Mouse (Mus musculus) brain, embryonic 18.5 days (tissue): ENCODE measurements around the gene P4hb.
"Not testable (repeated sequence)": the region's sequence is repeated elsewhere in the genome, so short reads cannot be mapped to it uniquely, and the experiment has no call there.

ENCODE experiments used
- DNase-seq: peaks from one replicate; pipeline ENCODE4 v3.0.0-alpha.2; 2012; ENCODE audit warnings: low read depth, low spot score

Gene P4hb

DNA sequence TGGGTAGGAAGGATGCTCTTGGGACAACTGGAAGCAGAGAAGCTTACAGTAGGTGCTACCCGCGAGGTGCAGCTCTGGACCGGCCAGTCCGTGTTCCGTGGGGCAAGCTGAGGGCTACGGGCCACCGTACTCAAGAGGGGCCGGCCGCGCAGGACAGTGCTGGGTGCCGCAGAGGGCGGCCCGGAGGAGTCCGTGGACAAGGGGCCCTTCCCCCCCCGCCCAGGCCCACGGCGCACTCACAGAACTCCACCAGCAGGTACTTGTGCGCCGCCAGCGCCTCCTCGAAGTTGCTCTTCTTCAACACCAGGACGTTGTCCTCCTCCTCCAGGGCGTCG lies 669 bp downstream of the P4hb start:
- DNase-seq: no peak

DNA sequence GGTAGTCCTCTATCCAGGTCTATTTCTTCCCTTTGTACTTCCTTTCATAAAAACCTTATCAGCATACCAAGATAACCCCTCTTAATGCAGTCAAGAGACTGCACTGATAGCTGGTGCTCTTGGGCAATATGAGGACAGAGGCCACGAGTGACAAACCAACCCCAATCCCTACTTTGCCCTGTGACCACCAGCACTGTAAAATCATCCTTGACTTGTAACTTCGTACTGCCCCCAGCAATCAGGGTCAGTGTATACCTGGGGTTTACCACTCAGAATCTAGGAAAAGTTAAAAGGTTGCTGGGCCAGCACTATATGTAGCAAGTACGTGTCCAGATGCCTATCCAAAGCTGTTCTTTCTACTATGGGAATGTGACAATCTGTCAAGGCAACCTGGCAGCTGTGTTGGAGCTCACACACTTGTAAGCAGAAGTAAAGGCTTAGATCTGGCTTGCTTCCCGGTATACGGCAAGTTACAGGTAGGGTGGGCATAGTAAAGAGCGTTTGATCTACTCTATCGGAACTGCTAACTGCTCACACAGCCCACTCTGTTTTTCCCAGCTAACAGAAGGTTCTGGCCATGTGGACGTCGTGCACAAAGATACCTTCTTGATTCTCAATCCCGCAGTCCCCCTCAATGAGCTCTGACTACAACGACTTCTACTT lies 1.2 kb downstream of the P4hb start:
- no peak for DNase-seq

DNA sequence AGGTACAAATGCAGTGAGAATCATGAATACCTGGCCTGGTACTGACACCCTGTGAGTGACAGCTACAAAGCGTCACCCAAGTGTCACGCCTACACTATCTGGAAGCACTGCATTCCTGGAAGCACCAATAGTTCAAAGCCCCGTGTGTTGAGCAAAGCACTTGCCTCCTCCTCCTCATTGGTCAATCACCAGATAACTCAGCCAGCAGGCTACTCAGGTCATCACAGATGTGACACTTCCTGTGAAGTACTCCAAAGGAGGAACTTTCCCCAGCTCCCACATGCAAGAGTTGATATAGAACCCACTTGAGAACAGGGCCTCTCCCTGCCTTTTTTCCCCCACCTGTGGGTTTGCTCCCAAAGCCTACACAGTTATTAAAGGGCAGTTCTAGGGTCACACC lies 1.9 kb downstream of the P4hb start:
- no peak for DNase-seq

DNA sequence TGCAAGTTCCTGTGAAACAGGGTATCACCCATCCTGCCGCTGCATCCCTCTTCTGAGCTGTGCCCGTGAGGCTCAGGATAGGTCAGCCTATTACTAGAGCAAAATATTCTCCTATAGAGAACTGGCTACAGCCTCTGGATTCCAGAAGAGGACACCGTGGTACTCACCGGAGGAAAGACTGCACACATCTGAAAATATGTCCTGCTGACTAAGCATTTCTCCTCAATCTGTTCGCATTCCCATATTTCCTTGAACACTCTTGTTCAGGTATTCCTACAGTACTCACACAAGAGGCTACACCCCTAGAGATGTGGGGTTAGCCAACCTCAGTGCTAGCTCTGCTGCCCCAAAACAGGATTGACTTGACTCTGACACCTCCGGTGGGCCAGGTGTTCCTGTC lies 4.7 kb downstream of the P4hb start:
- no peak for DNase-seq

DNA sequence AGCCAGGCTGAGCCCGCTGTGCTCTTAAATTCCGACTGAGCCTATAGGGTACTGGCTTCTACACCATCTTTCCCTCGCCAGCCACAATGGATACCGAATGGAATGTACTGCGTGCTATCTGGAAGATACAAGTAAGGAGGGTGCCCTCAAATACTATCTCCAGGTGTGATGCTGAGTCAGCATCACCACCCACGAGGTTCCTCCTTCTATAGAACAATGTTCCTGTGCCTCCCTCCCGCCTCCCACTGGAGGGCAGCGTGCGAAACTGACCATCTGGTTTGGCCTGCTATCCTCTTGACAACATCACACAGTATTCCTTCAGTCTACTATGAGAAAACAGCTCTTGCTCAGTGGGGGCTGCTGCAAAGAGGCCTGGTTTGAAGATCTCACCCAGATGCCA lies 7.9 kb downstream of the P4hb start:
- no peak for DNase-seq

DNA sequence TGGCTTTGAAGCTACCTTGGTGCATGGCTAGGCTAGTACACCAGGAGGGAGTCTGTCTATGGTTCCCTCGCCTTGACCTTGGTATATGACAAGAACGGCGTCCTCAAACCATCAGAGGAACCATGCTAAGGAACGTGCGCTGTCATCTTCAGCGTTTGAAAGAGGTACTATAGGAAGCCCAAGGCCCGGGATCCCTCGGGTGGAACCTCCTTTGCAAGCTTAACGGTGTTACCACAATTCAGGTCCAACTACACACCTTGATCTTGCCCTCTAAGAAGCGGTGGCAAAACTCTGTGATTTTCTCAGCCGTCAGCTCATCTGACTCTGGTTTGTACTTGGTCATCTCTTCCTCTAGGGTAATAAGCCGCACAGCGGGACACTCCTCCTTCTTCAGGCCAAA lies 10.1 kb downstream of the P4hb start:
- no peak for DNase-seq

DNA sequence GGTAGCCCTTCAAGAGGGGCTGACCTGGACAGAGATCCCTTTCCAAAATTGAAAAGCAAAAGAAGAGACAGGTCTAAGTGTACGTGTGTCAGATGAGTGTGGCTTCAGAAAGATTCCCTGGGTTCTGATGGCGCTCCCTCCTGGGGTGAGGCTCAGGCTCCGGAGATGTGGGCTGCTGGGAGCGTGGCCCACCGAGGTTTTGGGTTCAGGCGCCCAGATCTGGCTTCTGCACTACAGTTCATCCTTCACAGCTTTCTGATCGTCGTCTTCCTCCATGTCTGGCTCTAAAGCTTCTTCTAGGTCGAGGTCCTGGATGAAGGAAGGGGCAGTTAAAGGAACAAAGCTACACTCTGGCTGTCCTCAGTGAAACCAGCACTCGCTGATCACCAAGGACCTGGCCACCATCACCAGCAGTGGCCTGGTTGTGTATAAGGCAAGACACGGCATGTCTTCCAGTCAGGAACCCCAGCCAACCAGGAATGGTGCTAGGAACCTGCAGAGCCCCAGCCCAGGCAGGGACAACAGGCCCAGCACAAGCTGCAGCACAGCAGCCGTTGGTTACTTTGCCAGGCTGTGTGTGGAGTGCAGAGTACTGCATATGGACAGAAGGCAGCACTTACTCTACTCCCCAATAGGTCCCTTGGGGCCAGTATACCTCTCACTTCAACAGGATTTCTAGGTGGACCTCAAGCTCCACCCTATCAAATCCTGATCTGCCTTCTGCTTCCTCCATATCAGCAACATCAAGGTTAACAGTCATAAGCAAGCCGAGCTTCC lies 11.9 kb downstream of the P4hb start:
- no peak for DNase-seq

DNA sequence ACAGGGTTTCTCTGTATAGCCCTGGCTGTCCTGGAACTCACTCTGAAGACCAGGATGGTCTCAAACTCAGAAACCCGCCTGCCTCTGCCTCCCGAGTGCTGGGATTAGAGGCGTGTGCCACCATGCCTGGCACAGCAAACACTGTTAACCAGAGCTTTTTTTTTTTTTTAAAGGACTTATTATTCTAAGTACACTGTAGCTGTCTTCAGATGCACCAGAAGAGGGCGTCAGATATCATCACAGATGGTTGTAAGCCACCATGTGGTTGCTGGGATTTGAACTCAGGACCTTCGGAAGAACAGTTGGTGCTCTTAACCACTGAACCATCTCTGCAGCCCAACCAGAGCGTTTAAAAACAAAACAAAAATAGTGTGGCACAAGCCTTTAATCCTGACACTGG lies 14.2 kb downstream of the P4hb start:
- not testable (repeated sequence) for DNase-seq

DNA sequence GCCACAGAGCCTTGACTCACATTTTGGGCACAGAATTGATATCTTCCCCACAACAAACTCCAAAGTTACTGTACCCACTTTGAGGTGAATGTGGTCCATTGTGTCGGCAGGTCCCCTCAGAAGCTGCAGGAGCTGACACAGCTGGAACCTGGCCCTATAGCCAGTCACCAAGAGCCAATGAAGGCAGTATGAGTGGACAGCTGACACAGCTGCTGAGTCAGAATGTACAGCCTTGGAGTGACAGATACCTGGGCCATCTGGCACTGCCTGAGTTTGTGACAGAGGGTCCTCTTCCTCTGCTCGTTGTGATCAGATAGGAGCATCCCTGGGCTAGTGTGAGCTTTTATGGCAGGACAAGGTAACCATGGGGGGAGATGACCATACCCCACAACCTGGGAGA lies 17.8 kb downstream of the P4hb start:
- no peak for DNase-seq

DNA sequence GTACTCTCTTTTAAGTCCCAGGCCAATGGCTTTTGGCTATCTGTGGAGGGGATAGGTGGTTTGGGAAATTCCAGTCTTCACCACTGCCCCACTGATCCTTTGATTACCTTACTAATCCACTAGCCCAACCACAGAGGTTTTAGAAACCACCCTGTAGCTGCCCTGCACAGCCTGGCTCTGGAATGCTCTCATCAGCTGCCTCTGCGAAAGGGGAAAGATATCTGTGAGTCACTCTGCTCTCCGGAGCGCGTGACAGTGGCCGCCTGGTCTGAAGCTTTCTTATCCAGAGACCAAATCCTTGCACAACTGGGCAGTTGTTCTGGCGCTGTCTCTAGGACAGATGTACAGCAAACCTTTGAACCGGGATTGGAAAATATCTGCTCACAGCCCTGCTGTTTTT lies 18.2 kb downstream of the P4hb start:
- no peak for DNase-seq

DNA sequence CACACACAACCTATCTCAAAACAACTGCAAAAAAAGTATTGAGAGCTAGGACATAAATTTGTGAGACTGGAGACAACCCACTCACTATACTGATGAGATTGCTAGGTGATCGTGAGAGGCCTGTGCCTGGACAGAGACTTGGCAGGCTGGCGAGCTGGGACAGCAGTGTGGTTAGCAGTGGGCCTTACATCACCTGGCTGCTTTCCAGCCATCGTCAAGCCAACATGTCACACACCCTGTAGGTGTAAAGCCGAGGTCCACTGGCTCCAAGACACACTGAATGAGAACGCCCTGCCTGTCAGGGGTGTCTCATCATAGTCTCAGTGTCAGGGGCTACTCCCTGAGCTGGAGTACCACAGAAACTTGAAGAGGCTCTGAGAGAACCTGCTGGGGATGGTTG lies 20.3 kb downstream of the P4hb start:
- no peak for DNase-seq

DNA sequence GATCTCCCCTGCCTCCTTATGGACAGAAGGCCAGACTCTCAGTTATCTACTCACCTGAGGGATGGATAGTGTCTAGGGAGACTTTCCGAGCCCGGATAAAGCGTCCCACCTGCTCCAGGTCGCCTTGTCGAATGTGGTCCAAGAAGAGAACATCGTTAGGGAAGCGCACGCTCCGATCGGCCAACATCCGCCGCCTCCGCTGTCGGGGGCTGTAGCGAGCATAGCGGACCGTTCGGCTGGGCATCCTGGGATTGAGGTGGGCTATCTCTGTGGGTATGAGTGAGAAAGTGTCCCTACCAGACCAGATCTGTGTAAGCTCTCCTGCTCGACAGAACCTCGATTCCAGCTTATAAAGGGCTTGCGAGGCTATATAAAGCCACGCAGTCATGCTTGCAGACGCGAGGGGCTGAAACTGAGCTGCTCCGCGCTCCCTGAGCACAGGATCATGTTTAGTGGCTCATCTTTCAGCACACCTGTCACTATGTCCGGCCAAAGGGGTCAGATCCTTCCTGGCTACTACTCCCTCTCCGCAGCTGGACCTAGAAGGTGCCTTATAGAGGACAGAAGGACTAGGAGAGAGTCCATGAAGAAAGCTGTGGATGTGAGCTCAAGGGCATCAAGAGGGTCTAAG lies 22.1 kb downstream of the P4hb start, which contains the start of gene Ppp1r27:
Ppp1r27 (minus strand) TSS at position 323 of the 631 bp plus-strand sequence.
- no peak for DNase-seq

DNA sequence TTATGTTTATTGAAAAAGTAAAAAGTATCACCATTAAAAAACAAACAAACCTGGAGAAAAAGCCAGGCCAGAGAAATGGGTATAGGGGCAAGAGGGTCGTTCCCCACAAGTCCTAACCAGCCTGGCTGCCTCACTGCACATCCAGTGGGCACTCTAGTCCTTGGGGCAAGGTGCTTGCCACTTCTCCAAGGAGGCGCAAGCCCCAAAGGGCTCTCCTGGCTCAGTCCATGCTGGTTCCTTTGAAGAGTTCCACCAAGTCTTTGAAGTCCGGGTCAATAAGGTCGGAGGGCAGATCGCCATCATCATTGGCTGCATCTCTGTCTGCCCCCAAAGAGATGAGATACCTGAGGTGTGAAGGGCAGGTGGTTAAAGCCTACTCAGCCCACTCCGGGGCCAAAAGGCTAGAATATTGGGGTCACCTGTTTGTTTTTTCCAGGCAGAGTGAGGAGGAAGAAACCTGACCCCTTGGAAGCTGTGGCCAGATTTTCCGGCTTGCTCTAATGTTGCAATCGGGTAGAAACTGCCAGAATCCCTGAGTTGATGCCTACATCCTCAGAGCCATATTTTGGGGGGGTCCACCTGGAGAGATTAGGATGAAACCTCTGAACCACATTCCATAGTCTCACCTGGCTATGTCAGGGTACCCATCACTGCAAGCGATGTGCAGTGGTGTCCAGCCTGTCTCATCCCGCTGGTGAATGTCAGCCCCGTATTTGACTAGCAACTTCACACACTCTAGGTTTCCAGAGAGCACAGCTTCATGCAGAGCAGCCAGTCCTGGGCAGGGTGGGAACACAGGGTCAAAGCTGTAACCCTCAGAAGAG lies 22.9 kb downstream of the P4hb start:
- no peak for DNase-seq

DNA sequence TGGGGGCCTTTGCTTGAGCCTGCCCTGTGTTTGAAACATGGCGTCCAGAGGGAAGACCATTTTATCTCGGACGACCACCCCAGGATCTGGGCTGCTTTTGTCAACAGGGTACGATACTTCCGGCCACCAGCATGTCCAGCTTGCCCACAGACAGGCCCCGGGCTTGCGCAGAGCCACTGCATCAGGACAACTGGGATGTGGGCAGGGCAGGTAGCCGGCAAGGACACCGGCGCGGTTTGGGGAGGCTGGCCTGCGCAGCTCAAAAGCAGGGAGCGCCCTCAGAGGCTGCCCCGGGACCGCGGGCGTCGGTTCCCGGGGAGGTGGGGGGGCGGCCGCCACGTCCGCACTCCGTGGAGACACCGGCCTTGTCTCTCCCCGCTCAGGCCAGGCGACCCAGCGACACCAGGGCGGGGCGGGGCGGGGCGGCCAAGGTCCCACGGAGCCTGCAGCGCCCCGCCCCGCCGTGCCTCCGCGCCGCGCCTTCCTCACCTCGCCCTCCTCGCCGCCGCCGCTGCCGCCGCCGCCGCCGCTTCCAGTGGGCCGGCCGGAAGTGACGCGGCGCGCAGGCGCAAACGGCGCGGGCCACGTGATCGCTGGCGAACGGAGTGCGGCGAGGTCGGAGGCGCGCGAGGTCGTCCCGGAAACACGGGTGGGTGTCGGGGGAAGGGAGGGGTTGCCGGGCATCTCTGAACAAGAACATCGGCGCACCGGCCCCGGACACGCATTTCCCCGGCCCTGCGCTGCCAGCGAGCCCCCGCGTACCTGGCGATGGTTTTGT lies 23.7 kb downstream of the P4hb start, which contains the start of gene Mcrip1:
Mcrip1 (minus strand) TSS at position 560 of the 778 bp plus-strand sequence.
- peak; percentile 75 for DNase-seq

DNA sequence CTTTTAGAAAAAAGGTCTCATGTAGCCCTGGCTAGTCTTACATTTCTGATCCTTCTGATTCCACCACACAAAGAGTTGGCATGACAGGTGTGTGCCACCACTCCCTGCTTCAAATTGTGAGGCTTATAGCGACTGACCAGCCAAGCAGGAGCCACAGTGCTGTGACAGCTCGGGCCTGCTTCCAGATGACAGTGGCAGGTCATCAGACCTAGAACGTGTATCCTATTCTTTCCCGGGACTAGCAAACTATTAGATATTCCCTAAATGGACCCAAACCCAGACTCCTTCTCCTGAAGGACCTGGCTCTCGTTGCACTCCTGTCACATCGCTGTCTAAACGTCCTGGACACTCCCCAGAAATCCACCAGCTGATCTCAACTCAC lies 24.3 kb downstream of the P4hb start:
- DNase-seq: no peak

DNA sequence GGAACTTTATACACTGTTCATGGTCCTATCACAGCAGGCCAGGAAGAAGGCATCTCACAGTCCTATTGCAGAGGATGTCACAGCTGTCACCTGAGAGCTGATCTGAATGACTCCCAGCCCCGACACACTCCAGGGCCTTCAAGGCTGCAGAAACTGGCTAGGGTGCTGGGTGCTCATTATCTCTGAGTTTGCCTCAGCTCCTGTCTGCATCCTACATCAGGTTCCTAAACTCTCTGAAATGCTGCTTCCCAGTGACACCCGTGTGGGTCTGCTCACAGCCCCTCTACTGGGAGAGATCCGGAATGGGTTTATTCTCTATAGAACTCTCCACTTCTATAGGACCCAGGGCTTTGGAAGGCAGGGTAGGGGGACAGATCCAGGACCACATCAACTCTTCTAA lies 24.8 kb downstream of the P4hb start:
- no peak for DNase-seq

DNA sequence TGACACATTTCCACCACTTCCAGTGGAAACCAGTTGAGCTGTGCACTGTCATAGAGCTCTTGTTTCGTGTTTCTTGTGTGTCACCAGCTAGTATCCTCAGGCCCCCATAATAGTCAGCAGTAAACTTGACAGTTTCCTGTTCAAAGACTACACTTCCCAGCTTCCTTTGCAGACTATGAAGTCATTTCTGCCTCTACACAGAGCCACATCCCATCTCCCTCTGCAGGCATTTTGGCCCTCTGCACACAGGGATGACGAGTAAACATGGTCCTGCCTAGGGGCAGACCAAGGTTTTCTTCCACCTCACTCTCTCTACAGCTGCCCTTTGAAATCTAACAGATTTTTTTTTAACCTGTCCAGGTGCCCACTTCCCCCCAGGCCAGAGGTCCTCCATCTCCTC lies 25.6 kb downstream of the P4hb start:
- no peak for DNase-seq

DNA sequence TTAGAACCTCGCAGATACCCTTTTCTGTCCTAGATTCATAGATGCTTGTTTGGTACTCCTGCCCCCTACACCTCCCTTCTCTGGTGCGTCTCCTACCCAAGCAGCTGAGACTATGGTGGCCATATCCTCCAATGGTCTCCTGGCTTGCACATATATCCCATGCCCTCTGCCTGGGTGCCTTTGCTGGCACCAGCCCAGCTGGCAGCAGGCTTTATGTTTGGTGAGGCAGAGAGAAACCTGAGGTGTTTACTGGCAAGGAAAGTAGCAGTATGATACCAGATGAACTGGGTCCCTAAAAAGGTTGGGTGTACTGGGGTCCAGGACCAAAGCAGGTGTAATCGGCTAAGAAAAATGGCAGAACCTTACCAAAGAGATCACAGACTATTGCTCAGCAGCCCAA lies 27.1 kb downstream of the P4hb start:
- DNase-seq: no peak

DNA sequence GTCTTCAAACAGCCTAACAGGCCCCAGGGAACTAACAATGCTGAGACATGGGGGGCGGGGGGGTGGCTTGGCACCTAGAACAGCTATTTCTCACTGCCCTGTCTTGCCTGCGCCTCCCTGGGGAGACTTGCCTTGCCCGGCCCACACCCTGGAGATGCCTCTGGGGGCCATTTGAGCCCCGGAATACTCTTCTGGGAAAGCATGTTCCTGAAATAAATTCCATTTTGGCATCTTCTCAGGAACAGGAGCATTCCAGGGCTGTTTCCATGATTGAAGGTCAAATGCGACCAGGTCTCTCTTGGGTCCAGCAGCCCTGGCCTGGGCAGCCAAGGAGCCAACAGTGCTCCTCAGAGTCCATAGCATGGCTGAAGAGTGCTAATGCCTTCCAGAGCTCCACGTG lies 30.7 kb downstream of the P4hb start:
- DNase-seq: no peak

DNA sequence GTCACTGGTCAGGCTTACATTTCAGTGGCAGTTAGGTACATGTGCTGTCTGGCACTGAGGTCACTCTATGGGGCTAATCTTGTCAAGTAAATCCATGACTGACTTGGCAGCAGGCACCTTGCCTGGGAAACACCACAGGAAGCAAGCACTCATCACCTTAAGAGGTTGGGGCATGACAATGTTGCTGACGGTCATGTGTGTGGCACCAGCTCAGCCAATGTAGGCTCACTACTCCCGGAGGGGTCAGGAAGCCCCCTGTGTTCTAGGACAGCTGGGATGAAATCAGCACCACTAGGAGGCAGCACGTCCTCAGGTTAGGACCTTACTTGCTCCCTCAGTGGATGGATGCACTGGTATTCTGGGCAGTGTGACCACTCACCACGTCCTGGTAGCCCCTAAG lies 31.1 kb downstream of the P4hb start:
- DNase-seq: no peak

DNA sequence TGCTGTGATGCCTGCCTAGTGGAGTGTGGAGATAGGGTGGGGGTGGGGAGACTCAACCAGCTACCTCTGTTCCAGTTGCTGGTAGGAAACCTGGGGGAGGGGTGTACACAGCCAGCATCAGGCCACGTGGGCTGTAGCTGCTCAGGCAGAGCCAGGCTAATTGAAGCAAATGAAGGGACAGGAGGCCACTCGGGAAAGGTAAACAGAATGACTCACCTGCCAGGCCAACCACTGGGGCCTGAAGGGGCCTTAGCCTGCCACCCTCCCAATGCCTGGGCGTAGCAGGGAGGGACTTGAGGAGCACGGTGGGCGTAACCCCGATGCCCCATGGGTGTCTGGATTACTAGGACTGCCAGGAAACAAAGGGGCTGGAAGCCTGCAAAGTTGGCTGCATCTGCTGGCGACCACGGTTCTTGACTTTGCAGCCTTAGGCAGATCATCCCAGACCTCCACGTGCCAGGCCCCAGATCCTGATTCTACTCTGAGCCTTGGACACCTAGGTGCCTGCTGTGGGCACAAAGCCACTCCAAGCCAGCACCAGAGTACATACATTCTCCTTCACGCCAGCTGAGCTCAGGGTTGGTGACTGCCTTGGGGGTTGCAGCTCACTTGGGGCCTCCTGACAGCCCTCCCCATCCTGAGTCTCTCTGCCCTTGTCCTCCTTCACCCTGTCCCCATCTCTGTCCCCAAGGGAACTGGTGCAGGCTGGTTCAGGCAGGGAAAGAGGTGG lies 33.6 kb downstream of the P4hb start:
- no peak for DNase-seq
